Mouse (Mus musculus): ENCODE measurements around the gene Dnttip1.
"Not testable (repeated sequence)": the region's sequence is repeated elsewhere in the genome, so short reads cannot be mapped to it uniquely, and the experiment has no call there.

Dnttip1 gene

DNA sequence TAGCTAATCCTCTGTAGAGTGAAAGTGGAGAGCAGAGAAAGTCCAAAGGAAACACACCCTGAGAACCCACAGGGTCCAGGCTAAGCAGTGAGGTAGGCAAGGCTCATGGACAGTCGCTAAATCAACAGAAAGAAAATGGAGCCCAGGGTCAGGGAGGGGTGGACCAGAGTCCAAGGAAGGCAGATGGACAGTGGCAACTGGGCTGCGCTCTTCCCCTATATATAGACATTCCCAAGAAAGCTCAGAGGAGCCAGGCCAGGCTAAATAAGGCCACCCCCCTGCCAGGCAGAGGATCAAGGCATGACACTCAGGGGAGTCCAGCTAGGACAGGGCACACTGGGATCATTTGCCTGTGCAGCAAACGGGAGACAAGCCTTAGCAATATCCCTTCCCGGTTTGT lies 36.1 kb downstream of the Dnttip1 start:
- no peak for DNase-seq (ENCODE audit: low spot score in 2 of 2)

DNA sequence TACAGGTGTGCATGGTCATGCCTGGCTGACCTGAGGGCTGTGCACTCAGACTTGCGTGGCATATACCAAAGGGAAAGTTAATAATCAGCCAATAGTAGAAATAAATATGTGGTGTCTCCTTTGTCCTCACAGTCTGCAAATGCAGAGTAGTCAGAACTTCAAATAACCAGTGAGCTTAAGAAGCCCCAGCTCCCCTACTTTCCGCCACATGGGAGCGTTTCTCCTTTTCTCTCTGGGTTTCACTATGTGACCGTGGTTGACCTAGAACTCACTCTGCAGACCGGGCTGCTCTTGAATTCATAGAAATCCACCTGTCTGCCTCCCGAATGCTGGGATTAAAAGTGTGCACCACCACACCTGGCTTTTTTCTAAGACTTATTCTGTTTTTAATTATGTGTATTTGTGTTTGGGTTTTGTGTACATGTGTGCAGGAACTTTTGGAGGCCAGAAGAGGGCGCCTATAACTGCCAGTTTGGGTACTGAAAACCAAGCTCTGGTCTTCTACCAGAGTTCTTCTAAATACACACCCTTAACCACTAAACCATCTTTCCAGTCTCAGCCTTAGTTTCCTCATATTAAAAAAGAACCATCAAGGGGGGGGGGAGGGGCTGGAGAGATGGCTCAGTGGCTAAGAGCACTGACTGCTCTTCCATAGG lies 38.3 kb downstream of the Dnttip1 start:
- DNase-seq (ENCODE audit: low spot score in 2 of 2): no peak

DNA sequence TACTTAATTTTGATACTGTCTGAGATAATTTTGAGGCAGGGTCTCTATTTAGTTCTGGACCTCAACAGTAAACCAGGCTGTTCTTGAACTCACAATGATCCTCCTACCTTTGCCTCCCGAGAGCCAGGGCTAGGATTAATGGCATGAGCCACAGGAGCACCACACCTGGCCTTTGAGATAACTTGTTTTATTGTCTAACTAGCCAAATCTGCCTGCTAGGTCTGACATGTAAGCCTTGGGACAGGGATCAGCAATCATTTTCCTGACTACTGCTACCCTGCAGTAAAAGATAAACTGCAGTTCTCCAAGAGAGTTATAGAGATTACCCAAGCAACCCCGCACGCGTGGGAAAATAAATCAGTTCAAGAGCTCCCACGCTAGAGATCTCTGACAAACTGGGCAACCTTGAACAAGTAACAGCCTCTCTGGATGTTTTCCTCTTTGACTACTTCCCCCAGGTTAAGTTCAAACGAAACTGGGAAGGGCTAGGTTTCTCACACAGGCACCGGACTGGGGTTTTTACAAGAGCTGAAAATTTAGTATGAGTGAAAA lies 39.2 kb downstream of the Dnttip1 start:
- no peak for DNase-seq (ENCODE audit: low spot score in 2 of 2)

DNA sequence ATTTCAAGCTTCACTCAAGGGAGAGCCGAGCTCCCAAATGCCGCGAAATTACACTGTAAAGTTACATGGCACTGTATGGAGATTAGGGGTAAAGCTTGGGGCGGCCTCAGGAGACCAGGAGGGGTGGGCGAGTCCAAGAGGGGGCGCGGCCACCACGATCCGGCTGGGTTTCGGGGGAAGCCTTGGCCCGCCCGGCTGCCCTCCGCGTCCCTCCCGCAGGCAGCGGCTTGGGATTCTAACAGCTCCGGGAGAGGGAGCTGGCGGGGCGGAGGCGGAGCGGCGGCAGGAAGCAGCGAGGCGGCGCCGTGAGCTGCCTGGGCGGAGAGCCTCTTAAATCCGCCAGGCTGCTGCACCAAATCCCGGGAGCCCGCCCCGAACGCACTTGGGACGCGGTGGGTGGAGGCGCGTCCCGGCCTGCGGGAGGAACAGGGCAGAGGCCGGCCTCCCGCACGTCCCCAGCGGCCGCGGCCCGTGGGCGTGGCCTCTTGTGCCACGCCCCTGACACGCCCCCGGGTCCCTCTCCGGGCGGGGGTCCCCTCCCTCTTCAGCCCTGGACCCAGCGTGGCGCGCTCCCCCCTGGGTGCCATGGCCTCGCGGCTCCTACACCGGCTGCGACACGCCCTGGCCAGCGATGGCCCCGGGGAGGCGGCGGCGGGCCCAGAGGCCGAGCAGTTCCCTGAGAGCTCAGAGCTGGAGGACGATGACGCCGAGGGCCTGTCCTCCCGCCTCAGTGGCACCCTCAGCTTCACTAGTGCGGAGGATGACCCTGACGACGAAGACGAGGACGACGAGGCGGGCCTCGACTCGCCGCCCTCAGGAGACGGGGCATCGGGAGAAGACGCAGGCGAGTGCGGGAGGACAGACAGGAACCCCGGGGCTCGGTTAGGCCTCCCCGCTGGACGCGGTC lies 40.0 kb downstream of the Dnttip1 start, which contains the start of gene Snx21:
Snx21 (plus strand) TSS at position 343 of the 907 bp plus-strand sequence.
- DNase-seq (ENCODE audit: low spot score in 2 of 2): peak; percentile 72 to 74

DNA sequence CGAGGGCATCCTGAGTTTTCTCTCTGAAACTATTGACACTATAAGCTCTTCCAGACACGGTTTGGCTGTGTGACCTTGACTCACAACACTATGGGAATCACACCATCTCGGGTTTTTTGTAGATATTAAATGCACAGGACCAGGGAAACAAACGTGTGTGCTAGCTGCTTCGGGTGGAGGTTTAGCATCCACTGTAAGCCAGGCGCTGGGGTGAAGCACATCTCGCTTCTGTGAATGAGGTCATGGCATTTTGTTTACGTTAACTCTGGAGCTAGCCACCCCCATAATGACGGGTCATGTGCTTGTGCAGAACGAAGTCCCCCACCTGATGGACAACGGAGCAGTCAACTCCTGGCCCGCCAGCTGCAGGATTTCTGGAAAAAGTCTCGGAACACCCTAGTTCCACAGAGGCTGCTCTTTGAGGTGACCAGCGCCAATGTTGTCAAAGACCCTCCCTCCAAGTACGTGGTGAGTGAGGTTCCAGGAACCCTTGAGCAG lies 40.7 kb downstream of the Dnttip1 start:
- no peak for DNase-seq (ENCODE audit: low spot score in 2 of 2)

DNA sequence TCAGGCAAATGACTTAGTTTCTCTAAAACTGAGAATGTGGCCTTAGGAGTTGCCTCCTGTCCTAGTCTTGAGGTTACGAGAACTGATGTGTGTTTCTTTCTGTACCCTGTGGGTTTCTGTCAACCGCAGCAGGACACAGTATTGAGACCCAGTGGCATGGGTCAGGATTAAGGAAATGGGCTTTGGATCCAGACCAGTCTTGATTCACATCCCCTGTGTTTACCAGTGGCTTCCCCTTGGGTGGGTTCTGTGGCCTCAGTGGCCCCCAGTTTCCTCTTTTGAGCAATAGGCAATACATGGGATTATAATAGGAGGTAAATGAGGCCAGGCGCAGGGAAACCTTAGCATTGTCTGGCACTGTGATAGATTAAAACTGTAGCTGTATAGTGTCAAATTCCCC lies 41.2 kb downstream of the Dnttip1 start:
- no peak for DNase-seq (ENCODE audit: low spot score in 2 of 2)

DNA sequence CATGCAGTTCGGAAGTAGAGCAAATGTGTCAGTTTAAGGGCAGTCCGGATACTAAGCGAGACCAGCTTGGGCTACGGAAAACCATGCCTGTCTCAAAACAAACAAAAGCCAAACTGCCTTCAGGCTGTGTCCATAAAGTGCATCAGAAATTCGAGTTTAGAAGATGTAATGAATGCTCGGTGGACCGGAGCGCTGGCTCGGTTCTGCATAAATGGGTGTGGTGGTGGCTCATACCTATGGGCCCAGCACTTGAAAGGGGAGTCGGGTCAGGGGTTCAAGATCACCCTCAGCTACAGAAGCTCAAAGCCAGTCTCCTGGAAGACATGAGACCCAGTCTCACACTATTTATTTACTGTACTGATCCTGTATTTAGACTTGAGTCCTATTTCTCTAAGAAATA lies 42.0 kb downstream of the Dnttip1 start:
- no peak for DNase-seq (ENCODE audit: low spot score in 2 of 2)

DNA sequence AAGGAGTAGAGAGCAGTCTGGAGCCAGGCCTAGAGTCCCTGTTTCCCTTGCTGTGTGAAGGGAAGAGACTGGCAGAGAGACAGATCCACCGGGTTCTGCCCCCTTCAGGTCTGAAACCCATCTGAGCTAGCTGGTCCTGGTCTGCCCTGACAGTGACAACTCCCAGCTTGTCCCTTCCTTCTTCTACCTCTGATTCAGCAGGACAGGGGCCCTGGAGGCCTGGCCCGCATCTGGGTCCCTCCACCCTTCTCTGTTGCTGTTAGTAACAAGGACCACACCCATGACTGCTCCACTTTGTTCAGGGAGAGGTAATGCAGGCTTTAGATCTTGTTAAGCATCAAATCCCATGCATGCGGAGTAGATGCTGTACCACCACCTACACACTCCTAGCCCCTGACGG lies 42.6 kb downstream of the Dnttip1 start:
- DNase-seq (ENCODE audit: low spot score in 2 of 2): no peak

DNA sequence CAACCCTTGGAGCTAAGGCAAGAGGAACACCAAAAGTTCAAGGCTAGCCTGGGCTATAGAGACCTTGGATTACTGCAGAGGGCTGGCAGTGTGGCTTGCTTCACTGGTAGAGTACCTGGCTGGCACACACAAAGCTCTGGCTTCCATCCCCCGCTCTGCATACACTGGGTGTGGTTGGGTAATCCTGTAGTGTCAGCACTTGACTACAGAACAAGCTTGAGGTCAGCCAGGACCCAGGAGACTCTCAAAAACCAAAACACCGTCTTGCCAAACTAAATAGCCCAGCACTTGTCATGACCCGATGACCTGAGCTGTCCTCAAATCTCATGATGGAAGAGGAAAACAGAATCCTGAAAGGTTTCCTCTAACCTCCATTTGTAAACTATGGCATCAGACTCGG lies 44.7 kb downstream of the Dnttip1 start:
- DNase-seq (ENCODE audit: low spot score in 2 of 2): no peak

DNA sequence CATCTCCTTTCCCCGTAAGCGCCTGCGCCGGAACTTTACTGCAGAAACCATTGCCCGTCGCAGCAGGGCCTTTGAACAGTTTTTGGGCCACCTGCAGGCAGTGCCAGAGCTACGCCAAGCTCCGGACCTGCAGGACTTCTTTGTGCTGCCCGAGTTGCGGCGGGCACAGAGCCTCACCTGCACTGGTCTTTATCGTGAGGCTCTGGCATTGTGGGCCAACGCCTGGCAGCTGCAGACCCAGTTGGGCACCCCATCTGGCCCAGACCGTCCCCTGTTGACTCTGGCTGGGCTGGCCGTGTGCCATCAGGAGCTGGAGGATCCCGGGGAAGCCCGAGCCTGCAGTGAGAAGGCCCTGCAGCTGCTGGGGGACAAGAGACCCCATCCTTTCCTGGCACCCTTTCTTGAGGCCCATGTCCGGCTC lies 46.1 kb downstream of the Dnttip1 start:
- DNase-seq (ENCODE audit: low spot score in 2 of 2): no peak

DNA sequence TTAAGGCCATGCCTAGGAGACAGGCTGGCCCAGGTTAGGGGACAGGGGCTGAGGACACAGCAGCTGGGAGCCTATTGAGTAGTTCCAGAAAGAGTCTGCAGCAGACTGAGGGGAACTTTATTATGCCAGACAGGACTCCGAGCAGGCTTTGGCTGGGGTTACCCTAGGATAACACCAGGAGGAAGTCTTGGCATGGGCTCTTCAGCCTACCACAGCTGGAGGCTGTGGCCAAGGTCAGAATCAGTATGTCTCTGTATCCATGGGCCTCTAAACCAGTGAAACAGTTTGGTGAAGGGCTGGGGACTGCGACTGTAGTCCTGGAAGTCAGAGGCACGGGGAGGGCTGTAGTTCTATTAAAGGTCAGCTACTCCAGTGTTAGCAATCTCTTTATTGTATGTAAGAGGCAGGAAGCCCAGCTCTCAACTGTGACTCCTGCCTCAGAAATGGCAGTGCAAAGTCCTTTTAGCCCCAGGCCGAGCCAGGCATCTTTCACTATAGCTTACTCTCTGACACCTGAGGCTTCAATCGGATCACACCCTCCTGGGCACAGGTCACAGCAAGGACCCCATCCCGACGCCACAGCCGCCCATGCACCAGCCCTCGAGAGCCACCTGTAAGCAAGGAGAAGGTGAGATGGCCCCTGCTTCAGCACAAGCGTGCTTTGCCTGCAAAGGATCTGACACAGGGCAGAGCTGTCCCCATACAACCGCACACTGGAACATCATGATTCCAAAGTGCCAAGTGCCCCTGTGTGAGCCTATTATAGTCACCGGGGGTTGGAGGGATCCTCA lies 46.8 kb downstream of the Dnttip1 start:
- no peak for DNase-seq (ENCODE audit: low spot score in 2 of 2)

DNA sequence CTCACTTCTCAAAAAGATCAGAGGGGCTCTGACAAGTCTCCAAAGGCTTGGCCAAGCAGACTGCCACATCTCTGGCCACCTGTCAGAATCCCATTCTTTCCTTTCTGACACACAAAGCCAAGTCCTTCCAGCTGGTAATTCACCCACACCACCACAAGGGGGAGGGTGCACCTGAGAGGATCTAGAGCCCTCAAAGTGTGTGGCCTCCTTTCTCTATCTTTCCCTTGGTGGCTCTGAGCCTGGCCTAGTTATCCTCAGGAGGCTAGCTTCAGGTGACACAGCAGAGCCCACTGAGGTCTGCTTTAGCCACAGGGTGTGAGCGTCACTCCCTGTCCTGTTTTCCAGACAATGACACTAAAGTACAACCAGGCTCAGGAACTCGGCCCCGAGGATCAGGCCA lies 47.5 kb downstream of the Dnttip1 start:
- peak; percentile 62 to 80 for DNase-seq (ENCODE audit: low spot score in 2 of 2)

DNA sequence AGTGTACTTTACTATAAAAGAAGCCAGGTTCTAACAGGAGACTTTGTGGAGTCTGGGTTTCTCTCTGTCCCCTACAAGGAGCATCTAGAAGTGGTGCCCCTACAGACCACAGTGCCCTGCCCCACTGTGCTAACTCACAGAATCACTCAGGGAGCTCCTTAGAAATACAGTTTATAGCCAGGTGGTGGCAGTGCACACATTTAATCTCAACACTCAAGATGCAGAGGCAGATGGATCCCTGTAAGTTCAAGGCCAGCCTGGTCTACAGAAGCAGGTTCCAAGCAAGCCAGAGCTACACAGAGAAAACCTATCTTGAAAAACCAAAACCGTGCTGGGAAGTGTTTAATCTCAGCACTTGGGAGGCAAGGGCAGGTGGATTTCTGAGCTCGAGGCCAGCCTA lies 48.0 kb downstream of the Dnttip1 start:
- DNase-seq (ENCODE audit: low spot score in 2 of 2): no peak

DNA sequence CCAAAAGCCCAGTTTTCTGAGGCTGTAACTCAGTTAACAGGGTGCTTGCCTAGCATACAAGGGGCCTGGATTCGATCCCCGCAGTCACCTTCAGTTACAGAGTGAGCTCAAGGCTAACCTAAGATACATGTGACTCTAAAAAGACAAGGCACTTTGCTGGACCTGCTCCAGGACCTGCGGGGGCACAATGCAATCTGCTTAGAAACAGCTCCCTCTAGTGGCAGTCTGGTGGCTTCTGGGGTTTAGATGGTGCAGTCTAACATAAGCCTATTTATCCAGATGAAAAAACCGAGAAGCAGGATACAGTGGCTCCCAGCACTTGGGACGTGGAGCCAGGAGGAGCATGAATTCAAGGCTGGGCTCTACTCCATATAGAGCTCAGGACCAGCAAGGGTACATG lies 48.5 kb downstream of the Dnttip1 start:
- peak; percentile 65 to 86 for DNase-seq (ENCODE audit: low spot score in 2 of 2)

DNA sequence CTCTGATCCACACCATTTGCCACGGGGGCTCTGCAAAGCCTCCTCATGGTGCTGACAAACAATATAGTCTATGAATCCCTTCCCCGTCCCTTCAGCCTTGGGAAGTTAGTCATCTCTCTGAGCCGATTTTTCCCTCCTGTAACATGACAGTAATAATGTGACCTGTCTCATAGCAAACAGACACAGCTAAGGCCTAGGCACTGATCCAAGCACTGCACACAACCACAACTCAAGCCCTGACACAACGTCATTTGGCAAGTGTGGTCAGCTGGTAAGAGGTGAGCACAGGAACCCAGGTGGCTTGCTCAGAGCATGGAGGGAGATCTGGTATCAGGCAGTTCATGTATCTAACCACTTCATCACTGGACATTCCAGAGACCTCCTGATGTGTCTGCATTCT lies 50.1 kb downstream of the Dnttip1 start:
- no peak for DNase-seq (ENCODE audit: low spot score in 2 of 2)

DNA sequence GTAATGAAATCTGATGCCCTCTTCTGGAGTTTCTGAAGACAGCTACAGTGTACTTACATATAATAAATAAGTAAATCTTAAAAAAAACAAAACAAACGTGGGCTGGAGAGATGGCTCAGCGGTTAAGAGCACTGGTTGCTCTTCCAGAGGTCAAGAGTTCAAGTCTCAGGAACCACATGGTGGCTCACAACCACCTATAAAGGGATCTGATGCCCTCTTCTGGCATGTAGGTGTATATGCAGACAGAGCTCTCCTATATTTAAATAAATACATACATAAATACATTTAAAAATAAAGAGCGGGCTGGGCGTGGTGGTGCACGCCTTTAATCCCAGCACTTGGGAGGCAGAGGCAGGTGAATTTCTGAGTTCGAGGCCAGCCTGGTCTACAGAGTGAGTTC lies 52.8 kb downstream of the Dnttip1 start:
- not testable (repeated sequence) for DNase-seq (ENCODE audit: low spot score in 2 of 2)

DNA sequence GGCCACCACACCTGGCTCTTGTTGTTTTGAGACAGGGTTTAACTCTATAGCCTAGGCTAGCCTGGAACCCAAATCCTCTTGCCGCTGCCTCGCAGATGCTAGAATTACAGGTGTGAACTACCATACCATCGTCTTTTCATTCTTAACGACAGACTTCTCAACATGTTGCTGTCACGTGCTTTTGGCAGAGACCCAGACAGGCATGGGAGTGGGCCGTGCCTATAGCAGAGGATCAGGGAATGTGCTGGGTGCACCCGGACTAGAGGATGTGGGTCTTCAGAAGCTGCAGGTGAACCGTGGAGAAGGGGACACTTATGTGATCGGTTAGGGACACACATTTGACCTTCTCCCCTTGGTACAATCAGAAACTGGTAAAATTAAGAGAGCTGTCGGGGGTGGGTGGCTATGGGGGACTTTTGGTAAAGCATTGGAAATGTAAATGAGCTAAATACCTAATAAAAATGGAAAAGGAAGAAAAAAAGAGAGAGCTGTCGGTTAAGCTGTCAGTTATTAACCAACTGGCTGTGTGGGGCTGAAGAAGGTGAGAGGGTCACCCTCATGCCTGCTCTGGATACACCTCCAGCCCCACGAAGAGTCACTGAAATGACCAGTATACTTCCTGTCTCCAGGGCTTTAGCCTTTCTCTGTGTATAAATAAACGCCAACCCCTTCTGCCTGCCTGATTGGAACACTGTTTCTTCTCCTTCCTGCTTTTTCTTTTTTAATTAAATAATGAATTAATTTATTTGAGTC lies 54.6 kb downstream of the Dnttip1 start:
- no peak for DNase-seq (ENCODE audit: low spot score in 2 of 2)

DNA sequence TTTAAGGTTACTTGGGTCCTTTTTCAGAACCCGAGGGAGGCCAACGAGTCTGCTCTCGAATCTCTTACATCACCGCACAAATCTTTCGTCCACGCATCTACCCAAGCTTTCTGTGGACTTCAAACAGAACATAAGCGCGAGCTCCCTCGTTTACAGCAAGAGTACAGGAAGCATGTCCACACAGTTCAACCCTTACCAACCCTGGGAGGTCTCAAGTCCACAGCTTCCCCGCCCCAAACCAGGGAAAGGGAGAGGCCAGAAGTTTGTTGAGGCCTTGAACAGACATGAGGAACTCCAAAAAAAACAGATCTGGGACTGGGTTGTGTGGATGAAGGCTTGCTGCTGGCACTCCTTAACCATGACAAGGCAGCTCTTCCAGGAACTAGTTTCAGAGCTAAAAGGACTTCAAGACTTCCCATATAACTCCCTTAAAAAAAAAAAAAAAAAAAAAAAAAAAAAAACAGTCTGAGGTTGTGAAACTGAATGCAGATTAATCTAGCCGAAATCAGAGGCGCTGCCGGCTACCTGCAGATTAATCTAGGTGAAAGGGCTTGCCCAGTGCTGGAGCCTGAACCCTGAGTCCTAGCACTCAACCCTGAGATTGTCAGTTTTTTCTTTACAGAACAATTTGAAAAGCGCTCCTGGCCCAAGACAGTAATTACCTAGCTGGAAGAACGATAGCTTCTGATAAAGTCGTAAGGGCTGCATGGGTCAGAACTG lies 57.6 kb downstream of the Dnttip1 start:
- no peak for DNase-seq (ENCODE audit: low spot score in 2 of 2)

DNA sequence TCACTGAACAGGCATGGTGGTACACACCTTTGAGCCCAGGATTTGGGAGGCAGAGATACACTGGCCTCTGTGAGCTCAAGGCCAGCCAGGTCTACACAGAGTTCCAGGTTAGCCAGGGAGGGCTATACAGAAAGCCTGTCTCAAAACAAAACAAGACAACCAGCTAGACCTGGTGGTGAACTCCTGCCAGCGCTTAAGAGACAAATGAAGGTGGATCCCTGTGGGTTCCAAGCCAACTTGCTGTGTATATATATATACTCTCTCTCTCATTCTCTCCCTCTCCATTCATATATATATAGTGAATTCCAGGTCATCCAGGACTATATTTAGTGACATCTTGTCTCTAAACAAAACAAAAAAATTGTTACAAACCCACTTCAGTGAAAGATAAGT lies 58.1 kb downstream of the Dnttip1 start:
- DNase-seq (ENCODE audit: low spot score in 2 of 2): no peak

DNA sequence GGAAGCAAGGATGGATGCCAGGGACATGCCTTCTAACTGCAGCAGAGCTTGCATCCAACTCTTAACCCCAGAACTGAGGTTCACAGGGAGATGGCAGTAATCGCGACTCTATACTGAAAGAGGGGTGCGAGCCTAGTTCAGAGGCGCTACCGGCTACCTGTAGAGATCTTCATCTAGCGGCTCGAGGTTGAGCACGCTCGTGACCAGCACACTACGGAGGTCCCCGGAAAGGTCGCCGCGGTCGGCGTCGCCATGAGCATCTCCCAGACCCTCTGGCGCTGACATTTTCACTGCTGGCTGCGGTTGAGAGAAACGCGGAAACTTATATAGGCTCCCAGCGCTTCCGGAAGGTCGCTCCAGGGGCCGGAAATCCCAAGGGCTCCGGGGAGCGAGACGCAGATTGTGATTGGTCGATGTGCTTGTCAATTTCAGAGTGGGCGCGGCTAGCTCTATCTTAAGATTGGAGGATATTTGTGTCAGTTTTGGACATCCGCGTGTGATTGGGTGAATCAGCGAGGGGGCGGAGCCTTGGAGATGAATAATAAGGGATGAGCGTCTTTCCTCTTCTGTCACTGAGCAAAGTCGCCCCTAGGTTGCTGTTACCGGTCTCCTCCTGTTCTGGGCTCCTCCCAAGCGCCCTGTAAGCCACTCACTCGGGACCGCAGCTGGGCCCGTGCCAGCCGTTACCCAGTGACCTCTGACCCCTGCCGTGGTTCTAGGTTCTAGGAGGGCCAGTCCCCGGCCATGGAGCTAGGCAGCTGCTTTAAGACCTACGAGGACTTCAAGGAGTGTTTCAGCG lies 58.9 kb downstream of the Dnttip1 start, which contains the start of the genes Acot8 and Zswim3:
Acot8 (minus strand) TSS at position 350 of the 799 bp plus-strand sequence.
Zswim3 (plus strand) TSS at position 566 of the 799 bp plus-strand sequence.
- DNase-seq (ENCODE audit: low spot score in 2 of 2): peak; percentile 98 to 99

All from spleen, postnatal 10 days (tissue).